Mouse (Mus musculus) olfactory bulb, adult 2 months (tissue): ENCODE results near the gene Ifnar2.

ENCODE experiments used
- CTCF ChIP-seq: fragments of 200-500 bp; IDR thresholded peaks from 2 replicates; pipeline ENCODE4 v1.5.1; 2012; ENCODE audit warnings: low read depth, mild to moderate bottlenecking, low read length, moderate library complexity; ENCODE audit not compliant: insufficient read depth
- POLR2A ChIP-seq: fragments of 200-500 bp; IDR thresholded peaks from 2 replicates; pipeline ENCODE4 v1.6.1; 2012; ENCODE audit warnings: mild to moderate bottlenecking, low read depth, low read length, moderate library complexity; ENCODE audit not compliant: insufficient read depth

DNA sequence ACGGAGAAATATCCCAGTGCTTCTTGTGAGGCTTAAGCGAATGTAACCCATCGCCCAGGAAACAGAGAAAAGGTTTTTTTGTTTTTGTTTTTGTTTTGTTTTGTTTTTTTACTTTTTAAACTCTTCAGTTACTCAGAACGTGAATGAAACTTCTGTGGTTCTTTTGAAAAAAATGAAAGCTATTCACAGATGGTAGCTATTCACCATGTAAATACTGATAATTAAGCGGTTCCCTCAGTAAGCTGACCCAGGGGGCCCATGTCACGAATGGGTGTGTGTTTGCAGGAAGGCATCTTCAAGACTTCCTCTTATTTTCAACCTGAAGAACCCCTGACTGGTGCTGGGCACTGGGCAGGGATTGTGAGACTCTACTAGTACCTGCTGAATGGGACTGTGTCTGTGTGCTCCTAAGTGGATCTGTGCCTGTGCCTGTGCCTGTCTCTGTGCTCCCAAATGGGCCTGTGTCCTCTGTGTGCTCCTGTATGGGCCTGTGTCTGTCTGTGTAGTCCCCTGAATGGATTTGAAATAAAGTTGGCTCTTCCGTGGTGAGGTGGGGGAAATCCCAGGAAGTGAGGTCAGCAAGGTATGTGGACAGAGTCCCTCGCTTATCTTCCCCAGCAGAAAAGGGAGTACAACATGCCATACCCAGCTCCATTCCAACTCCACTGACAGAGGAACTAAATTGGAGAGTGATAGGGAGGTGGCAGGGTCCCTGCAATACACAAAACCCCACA, 74.4 kb downstream of the Ifnar2 start:
- TF ChIP-seq POLR2A, result no peak
- no peak for TF ChIP-seq CTCF
